Mouse (Mus musculus) lung, postnatal 0 days (tissue): ENCODE measurements at regions not wholly inside any gene's neighbourhood (a gene's known extent, or its start where the extent isn't known, plus 50 kb on each side); places are given as distances from the start of the nearest gene placed in this dataset.

Source experiments
- ATAC-seq: fragments of 200-750 bp; cut with Nextera tagmentation; 2 replicates; pipeline ENCODE4 v1.8.0; 2017; ENCODE audit warnings: moderate library complexity
- DNase-seq: peaks from one replicate; pipeline ENCODE4 v3.0.0-alpha.2; 2016; ENCODE audit warnings: low spot score
- H3K27ac ChIP-seq: fragments of 300-500 bp; sonication (generic); 2 replicates; pipeline ENCODE4 v1.5.1; 2014; ENCODE audit warnings: antibody characterized with exemption, mild to moderate bottlenecking, low read length, mixed read lengths
- H3K27me3 ChIP-seq: fragments of 300-500 bp; sonication (generic); replicated peaks from 2 replicates; pipeline ENCODE4 v1.6.1; 2014; ENCODE audit warnings: low read length, mixed read lengths; ENCODE audit not compliant: insufficient read depth
- H3K36me3 ChIP-seq: fragments of 300-500 bp; sonication (generic); 2 replicates; pipeline ENCODE4 v1.6.1; 2014; ENCODE audit warnings: low read length, mixed read lengths; ENCODE audit not compliant: insufficient read depth
- H3K4me1 ChIP-seq: fragments of 300-500 bp; sonication (generic); 2 replicates; pipeline ENCODE4 v1.6.1; 2014; ENCODE audit warnings: antibody characterized with exemption, low read depth, low read length, mixed read lengths; ENCODE audit not compliant: insufficient read depth
- H3K4me2 ChIP-seq: fragments of 300-500 bp; sonication (generic); replicated peaks from 2 replicates; pipeline ENCODE4 v1.6.1; 2014; ENCODE audit warnings: low read depth, mild to moderate bottlenecking, low read length, moderate library complexity, mixed read lengths
- H3K4me3 ChIP-seq: fragments of 300-500 bp; sonication (generic); 2 replicates; pipeline ENCODE4 v1.5.1; 2014; ENCODE audit warnings: low read depth, low read length
- H3K9ac ChIP-seq: fragments of 300-500 bp; sonication (generic); replicated peaks from 2 replicates; pipeline ENCODE4 v1.6.1; 2014; ENCODE audit warnings: low read depth, mild to moderate bottlenecking
- H3K9me3 ChIP-seq: fragments of 300-500 bp; sonication (generic); 2 replicates; pipeline ENCODE4 v1.6.1; 2016; ENCODE audit warnings: low read length, mixed read lengths
- CTCF ChIP-seq: IDR thresholded peaks from 2 replicates; pipeline ENCODE4 v1.5.1; 2016; ENCODE audit warnings: antibody characterized with exemption, mild to moderate bottlenecking
- EP300 ChIP-seq: IDR thresholded peaks from 2 replicates; pipeline ENCODE4 v1.6.1; 2016; ENCODE audit warnings: antibody characterized with exemption, mild to moderate bottlenecking, control low read depth
- whole genome bisulfite sequencing: fragments of 180-500 bp; shearing (Covaris S2); extraction: QIAGEN DNeasy Blood & Tissue Kit; methylation state at CpG from one replicate; pipeline ENCODE4 v1.1.7; 2014; 5-methylcytosine and 5-hydroxymethylcytosine counted together

GRCm38 (mm10) chr2:30541541-30541940 is 53.3 kb upstream of the Cstad start:
- Histone ChIP-seq H3K27me3 (no peaks in the 10 kb centered on the region), H3K4me2 (no peak overlapping the region), H3K9ac (no peak overlapping the region), H3K9me3 (no peaks in the 10 kb centered on the region), H3K4me1 (peaks cover 5% of the 10 kb centered on the region; the same call in 1 of the 2 replicates), H3K27ac (no peak overlapping the region), H3K36me3 (no peaks in the 10 kb centered on the region), H3K4me3 (no peak overlapping the region)
- 52% methylated on average over 4 of the region's 4 CpGs for WGBS
- no peak for ATAC-seq
- no peak for TF ChIP-seq EP300
- TF ChIP-seq CTCF = no peak
- DNase-seq = no peak

- TF ChIP-seq CTCF (no peak; the same call in 1 of the 2 replicates), EP300 (no peak)
- peak overlapping the region; percentile 44 for H3K4me2 ChIP-seq
- no peaks in the 10 kb centered on the region for H3K9me3 ChIP-seq
- H3K4me3 ChIP-seq = no peak overlapping the region
- peak; percentile 91 for ATAC-seq
- H3K36me3 ChIP-seq = no peaks in the 10 kb centered on the region
- no peak overlapping the region for H3K27ac ChIP-seq
- peaks cover 10% of the 10 kb centered on the region; the same call in 1 of the 2 replicates for H3K4me1 ChIP-seq
- WGBS = 2% methylated on average over 33 of the region's 35 CpGs
- H3K27me3 ChIP-seq = no peaks in the 10 kb centered on the region
- peak; percentile 97 for DNase-seq
- no peak overlapping the region for H3K9ac ChIP-seq
Observed at GRCm38 (mm10) chr2:30544782-30545435, 49.9 kb upstream of the Cstad start.
